Mouse (Mus musculus) brain, embryonic 14.5 days (tissue): ENCODE measurements around the gene Mef2a. TPM values are rescaled to one million over a fixed set of nuclear protein-coding genes. Genes with fewer than 3 reads are reported as not detected.

Experiments
- DNase-seq: peaks from one replicate; pipeline ENCODE4 v3.0.0-alpha.2; 2011; ENCODE audit warnings: low read depth
- CTCF ChIP-seq: fragments of 200-500 bp; IDR thresholded peaks from 2 replicates; pipeline ENCODE4 v1.5.1; 2012; ENCODE audit warnings: inconsistent platforms, mild to moderate bottlenecking, moderate library complexity, borderline replicate concordance; ENCODE audit not compliant: insufficient read depth, insufficient read length; ENCODE audit errors: extremely low read depth
- POLR2A ChIP-seq: fragments of 200-500 bp; IDR thresholded peaks from 2 replicates; pipeline ENCODE4 v1.6.1; 2012; ENCODE audit warnings: mild to moderate bottlenecking, inconsistent platforms, borderline replicate concordance; ENCODE audit not compliant: poor library complexity, insufficient read depth, insufficient read length, severe bottlenecking; ENCODE audit errors: extremely low read depth
- polyA plus RNA-seq: library from polyadenylated mRNA; depleted of rRNA; stranded (reverse); fragments of >200 nt; gene quantifications from 2 replicates; pipeline ENCODE4 v1.2.3, GENCODE M21; 2012

Mef2a gene
- polyA plus RNA-seq, 1 experiment = 41.6 TPM

DNA sequence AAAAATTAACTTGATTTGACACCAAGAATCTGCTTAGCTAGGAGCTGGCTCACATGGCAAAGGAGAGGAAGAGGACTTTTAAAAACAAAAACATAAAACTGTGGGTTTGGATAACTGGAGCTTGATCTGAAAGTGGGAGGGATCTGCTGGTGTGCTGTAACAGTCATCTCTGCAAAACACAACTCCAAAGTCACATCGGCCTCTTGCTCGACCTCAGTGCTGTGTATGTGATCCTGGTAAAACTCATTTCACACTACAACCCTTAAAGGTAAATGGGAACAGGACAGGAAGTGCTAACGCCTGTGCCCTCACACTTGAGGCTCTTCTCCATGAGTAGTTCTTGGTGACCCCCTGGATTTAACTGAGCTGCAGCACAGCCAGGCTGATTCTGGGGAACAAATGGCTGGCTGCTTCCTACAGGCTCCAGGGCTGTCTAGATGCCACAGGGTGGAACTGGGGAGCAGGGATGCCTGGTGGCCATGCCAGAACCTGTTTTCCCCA is 142.0 kb downstream of the Mef2a start:
- TF ChIP-seq CTCF (no peak), POLR2A (no peak)
- DNase-seq = no peak

DNA sequence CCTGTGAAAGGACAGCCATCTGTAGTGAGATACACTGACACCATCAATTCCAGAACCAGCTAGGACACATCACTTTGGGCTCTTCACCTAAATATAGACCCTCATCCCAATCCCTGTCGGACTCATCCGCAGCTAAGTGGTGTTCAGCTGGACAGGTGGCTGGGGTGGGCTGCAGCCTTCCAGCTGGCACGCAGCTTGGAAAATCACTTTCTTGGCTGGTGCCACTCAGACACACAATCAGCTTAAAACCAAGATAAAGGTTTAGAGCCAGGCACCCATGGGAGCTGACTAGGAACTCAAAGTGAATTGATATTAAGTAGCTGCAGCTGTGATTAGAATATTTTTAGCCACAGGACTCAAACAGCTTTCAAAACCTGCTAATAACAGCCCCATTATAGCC is 142.4 kb downstream of the Mef2a start:
- peak; percentile 75 for DNase-seq

DNA sequence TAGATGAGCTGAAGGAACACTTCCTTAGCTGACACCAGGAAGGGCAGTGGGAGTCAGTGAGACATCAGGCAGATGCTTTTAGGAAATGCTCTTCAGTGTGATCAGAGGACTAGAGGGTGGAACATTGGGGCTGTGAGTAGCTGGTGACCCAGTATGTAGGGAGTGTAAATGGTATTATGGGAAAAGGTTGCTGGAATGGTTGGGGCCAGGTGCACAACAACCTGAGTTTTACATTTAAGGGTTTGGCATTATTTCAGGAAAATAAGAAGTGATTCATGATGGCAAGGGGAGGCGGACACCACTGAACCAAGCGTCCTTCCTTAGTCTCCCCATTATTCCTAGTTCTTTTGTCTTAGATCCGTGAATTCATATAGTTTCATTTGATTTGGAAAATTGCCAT is 143.0 kb downstream of the Mef2a start:
- TF ChIP-seq POLR2A (no peak), CTCF (no peak)
- no peak for DNase-seq

More for the DNA sequence above, 142.4 kb downstream of the Mef2a start:
- TF ChIP-seq POLR2A = no peak
- no peak for TF ChIP-seq CTCF

DNA sequence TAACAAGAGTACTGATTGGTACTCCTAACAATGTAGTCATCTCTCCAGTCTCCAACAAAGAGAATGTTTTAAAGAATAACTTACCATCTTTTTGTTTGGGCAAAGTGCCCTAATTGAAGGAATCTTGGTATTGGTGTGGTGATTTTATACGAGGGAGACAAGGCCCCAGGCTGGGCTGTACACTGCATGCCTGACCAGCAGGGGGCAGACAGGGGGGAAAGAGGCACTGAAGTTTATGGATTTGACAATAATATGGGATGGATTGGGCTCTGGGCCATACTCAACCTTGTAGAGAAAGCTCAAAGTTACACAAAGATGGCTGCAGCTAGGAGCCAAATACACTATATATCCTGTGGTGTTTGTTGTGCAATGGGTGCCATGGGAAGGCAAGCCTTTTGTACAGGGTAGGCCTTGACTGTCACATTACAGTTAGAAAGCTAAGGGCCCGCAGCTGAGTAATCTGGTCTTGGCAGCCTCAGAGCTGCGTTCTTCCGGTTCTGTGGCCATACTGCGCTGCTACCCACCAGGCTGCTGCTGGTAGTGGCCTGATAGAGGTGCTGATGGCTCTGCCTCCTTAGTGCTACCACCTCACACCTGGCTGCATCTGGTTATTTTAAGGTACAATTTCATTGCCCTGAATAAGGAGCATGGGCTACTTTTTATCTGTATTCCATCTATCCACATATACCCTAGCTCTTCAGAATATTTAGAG is 143.6 kb downstream of the Mef2a start:
- peak; percentile 40 for DNase-seq
- no peak for TF ChIP-seq POLR2A
- peak; percentile 71 for TF ChIP-seq CTCF

DNA sequence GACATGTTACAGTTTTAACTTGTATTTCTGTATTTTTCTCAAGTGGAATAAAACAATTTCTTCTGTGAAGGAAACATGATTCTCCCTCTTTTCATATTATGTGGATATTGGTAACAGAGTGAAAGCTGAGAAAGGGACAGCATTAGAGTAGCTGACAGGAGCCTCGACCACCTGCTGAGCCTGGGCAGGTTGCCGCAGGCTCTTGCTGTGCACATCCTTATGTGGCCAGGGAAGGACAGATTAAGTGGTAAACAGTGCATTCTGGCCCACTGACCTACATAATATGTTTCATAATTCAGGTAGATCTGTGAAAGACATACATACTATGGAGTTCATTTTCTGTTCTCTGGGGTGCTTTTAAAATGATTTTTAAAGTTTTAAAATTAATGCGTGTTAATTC is 144.3 kb downstream of the Mef2a start:
- TF ChIP-seq CTCF (no peak), POLR2A (no peak)
- DNase-seq = no peak

DNA sequence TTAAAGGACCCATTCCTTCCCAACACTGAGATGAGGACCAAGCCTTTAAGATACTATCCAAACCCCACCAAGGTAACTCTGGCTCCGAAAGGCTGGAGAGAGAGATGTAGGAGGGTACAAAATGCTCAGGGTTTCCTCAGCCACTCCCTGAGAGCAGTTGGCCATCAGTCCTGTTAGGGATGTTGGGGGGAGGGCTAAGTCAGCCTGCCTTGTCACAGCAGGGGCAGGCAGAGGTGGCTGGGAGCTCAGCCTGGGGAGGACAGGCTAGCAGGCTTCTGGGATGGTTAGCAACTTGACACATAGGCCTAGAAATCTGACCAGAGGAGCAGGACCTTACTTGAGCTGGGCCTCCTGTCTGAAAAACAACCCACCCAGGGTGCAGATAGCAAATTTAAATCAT is 145.1 kb downstream of the Mef2a start:
- TF ChIP-seq POLR2A (no peak), CTCF (no peak)
- DNase-seq = no peak

DNA sequence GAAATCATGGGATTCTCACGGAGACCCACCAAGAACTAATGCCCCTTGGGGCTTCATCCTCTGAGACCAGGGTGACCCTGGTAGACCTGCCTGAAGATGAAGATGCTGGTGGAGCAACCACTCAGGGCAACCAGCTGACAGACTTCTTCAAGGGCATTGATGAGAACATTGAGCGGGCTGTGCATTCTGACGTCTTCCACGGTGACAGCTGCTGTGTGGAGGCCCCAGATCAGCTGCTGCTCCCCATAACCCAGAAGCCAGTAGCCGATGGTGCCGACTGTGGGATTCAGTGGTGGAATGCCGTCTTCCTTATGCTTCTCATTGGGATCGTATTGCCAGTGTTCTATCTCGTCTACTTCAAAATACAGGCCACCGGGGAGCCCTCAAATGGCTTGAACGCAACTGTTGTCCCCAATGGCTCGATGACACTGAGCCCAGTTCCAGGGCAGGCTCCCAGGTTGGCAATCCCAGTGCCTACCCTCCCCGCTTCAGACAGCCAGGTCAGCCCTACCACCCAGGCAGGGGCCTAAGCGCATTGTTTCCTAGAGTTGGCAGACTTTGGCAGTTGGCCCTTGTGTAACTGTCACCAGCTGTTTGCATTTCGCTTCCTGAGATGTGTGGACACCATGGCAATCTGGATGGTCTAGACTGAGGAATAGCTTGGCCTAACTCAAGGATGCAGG is 146.6 kb downstream of the Mef2a start:
- no peak for DNase-seq

DNA sequence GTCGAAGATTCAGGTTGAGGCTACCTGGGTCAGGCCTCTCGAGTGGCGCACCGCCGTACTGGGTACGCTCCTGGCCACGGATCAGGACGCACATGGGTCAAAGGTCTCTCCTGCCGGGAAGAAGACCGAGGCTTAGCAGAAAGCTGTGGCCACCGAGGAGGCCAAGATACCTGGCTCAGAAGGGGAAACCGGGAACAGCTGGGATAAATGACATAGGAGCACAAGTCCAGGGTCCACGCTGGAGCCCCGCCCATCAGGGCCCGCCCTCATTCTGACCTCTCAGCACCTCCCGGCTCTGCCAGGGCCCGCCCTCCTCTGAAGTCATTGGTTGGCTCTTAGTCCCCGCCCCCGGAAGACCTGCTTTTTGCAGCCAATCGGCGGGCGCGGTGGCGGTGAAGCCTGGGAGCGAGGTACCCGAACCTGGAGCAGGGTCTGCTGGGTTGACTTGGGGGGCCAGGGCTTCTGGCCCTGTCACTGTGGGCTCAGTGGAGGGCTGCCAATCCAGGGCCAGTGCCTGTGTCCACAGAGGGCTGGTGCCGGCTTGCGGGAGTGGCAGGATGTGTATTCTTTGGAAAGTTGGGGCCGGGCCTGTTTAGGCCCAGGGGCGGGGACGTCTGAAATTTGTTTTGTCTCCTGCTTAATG is 150.3 kb downstream of the Mef2a start, which contains the start of gene Lysmd4:
Lysmd4 (plus strand) TSS at position 325 of the 643 bp plus-strand sequence.
- peak; percentile 98 for DNase-seq
- no peak for TF ChIP-seq CTCF
- TF ChIP-seq POLR2A = 0 out of 2 replicates have a peak, but pooled peaks have one; percentile 54

More for the DNA sequence above, 146.6 kb downstream of the Mef2a start:
- TF ChIP-seq POLR2A = no peak
- no peak for TF ChIP-seq CTCF

DNA sequence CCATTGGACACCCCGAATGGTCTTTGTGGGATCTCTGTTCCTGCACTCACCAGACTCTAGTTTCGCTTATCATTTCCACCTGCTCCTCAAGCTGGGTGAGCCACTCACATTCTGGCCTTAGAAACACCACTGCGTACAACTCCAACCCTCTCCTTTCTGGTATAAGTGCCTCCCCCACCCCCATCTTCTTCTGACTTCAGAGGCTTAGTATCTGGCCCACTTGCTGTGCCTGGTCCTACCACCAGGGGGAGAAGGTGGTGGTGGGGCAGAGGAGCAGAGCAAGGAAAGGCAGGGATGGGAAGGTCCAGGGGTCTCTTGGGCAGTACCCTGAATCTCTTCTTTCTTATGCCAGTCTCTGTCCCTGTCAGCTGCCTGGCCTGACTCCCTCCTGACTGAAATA is 155.6 kb downstream of the Mef2a start:
- DNase-seq = peak; percentile 28
- TF ChIP-seq POLR2A = no peak
- peak; percentile 73 for TF ChIP-seq CTCF

DNA sequence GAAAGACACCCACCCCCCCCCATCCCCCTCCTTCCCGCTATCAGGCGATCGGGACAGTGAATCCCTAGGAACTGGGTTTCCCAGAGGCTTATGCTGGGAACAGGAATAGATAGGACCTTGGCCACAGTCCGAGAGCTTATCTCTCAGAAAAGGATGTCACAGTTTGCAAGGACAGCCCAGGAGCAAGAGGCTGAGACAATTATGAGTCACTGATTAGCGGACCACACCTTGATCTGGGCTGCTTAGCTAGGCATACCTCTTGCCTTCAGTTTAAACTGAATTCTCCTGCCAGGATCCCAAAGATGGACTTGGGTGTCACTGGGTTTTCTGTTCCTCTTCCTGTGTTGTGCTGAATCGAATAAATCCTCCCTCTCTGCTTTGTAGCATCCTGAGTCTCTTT is 156.3 kb downstream of the Mef2a start:
- TF ChIP-seq POLR2A = no peak
- no peak for TF ChIP-seq CTCF
- no peak for DNase-seq

DNA sequence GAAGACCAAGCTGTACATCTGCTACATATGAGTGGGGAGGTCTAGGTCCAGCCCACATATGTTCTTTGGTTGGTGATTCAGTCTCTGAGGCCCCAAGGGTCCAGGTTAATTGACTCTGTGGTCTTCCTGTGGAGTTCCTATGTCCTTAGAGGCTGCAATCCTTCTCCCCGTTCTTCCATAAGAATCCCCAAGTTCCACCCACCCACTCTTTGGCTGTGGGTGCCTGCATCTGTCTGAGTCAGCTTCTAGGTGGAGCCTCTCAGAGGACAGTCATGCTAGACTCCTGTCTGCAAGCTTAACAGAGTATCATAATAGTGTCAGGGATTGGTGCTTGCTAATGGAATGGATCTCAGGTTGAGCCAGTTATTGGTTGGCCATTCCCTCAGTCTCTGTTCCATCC is 159.1 kb downstream of the Mef2a start:
- DNase-seq = no peak
- TF ChIP-seq CTCF (no peak), POLR2A (no peak)
